Mouse (Mus musculus) midbrain, embryonic 13.5 days (tissue): ENCODE data around the gene Gm10337. TPM values are rescaled to one million over a fixed set of nuclear protein-coding genes. Genes with fewer than 3 reads are reported as not detected.

Experiments
- ATAC-seq: fragments of 200-750 bp; cut with Nextera tagmentation; 2 replicates; pipeline ENCODE4 v1.8.0; 2017; ENCODE audit warnings: mild to moderate bottlenecking, moderate TSS enrichment, moderate library complexity
- H3K27ac ChIP-seq: fragments of 300-500 bp; sonication (generic); 2 replicates; pipeline ENCODE4 v1.5.1; 2015; ENCODE audit warnings: inconsistent platforms, mild to moderate bottlenecking, moderate library complexity
- H3K27me3 ChIP-seq: fragments of 300-500 bp; sonication (generic); 2 replicates; pipeline ENCODE4 v1.6.1; 2015; ENCODE audit warnings: mild to moderate bottlenecking, inconsistent platforms
- H3K36me3 ChIP-seq: fragments of 300-500 bp; sonication (generic); 2 replicates; pipeline ENCODE4 v1.6.1; 2015; ENCODE audit warnings: mild to moderate bottlenecking, inconsistent platforms
- H3K4me1 ChIP-seq: fragments of 300-500 bp; sonication (generic); replicated peaks from 2 replicates; pipeline ENCODE4 v1.6.1; 2015; ENCODE audit warnings: inconsistent platforms
- H3K4me2 ChIP-seq: fragments of 300-500 bp; sonication (generic); replicated peaks from 2 replicates; pipeline ENCODE4 v1.6.1; 2015; ENCODE audit warnings: moderate library complexity, mild to moderate bottlenecking, inconsistent platforms
- H3K4me3 ChIP-seq: fragments of 300-500 bp; sonication (generic); replicated peaks from 2 replicates; pipeline ENCODE4 v1.5.1; 2015; ENCODE audit warnings: mild to moderate bottlenecking, inconsistent platforms
- H3K9ac ChIP-seq: fragments of 300-500 bp; sonication (generic); replicated peaks from 2 replicates; pipeline ENCODE4 v1.6.1; 2015; ENCODE audit warnings: mild to moderate bottlenecking, inconsistent platforms
- H3K9me3 ChIP-seq: fragments of 300-500 bp; sonication (generic); 2 replicates; pipeline ENCODE4 v1.6.1; 2016; ENCODE audit warnings: mild to moderate bottlenecking, inconsistent platforms
- WGBS: fragments of 180-500 bp; shearing (Covaris S2); methylation state at CpG from one replicate; pipeline ENCODE4 v1.1.7; 2015; 5-methylcytosine and 5-hydroxymethylcytosine counted together
- polyA plus RNA-seq: library from polyadenylated mRNA; unstranded; fragments of >200 nt; fragmentation: Nextera tagmentation; extraction: Ambion mirVana; gene quantifications from 2 replicates; pipeline ENCODE4 v1.2.1, GENCODE M21; 2015

The Gm10337 gene
- polyA plus RNA-seq, 1 experiment from 2014 or later = 4.5 TPM

DNA sequence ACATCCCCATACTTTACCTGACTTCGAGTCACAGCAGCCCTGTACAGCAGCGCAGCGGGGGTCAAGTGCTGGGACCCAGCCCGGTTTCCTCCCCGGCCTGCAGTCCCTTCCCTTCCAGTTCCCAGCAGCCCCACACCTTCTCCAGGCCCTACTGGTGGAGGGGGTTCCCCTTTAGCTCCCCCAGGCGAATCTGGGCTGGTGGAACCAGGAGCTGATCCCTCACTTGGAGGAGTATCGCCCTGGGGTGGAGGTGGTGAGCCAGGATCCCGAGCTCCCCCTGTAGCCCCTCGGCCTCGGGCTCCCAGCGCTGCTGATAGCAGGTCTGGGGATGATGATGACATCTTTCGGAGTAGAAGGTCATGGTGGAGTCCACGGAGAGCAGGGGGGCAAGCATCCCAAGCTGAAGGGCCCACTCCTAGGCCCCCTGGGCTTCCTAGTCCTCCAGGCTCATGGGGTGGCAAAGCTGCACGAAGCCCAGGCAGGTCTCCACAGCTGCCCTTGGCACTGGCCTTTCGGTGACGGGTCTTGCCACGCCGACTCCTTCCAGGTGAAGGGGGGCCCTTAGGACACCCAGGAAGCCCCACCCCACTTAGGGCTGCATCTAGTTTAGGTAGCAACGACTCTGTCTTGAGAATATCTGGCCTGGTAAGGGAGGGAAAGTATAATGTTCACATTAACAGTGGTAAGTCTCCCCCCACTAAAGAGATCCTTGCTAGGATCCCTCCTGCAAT is 2.3 kb upstream of the Gm10337 start:
- Histone ChIP-seq H3K36me3 (peaks cover 94% of the 10 kb centered on the region), H3K4me2 (no peak overlapping the region), H3K4me1 (no peaks in the 10 kb centered on the region), H3K9me3 (no peaks in the 10 kb centered on the region), H3K4me3 (no peak overlapping the region), H3K27ac (no peak overlapping the region), H3K27me3 (no peaks in the 10 kb centered on the region), H3K9ac (no peak overlapping the region)
- 92% methylated on average over 19 of the region's 19 CpGs for WGBS
- peak; percentile 18; the same call in 1 of the 2 replicates for ATAC-seq

DNA sequence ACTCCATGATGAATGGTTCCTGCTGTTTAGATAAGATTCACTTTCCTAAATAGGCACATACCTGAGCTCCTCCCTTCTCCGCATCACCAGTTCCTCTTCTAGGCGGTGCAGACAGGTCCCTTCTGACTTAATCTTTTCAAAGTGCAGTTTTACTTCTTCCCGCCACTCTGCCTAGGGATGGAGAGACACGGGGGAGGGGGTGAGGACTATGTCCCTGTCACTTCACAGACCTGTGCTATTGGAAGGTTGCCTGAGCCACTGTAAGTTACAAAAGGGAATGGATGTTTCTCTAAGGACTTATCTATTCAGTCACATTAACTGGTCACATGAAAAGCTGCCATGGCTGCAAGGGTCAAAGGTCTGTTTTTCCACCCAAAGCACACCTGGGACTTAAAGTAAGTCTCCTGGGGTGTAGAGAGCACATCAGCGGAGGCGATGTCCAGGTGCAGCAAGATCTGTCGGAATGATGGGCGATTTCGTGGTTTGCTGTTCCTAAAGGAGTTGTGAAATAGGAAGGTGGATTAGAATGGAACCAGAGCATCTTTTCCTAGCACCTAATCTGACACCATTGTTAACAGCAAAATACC is 1.2 kb upstream of the Gm10337 start:
- no peak overlapping the region for H3K9ac ChIP-seq
- ATAC-seq = no peak
- WGBS = 84% methylated on average over 9 of the region's 9 CpGs

DNA sequence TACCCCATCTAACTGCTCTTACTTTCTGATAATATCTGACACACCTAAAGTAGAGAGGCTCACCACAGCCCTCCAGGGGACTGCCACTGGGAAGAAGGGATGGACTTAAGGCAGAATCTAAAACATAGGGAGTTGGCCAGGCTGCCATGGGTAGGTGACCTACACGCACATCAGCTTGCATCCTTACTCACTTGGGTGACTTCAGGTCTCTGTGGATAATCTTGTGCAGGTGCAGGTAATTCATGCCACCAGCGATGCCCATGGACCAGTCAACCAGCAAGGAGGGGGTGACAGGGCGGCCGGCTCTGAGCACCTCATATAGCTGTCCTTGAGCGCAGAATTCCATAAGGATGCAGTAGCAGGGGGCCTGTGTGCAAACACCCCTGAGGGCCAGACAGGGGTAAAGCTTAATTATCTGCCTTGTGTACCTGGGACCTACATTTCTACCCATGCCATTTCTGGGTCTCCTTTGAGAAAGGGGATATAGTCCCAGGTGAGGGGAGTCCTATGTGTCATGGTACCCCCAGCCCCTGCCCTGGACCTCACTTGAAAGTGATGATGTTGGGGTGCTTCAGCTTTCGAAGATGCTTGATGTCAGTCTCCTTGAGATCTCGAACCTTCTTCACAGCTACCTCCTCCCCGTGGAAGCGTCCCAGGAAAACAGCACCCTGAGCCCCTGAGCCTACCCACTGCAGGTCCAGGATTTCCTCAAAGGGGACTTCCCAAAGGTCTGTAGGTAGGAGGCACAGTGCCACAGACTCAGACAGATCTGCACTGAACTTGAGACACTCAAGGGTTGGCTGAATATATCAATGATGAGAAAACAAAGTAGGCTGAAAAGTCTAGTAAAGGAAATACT is 631 bp downstream of the Gm10337 start:
- WGBS = 87% methylated on average over 9 of the region's 9 CpGs
- no peak overlapping the region for H3K4me3 ChIP-seq
- H3K9ac ChIP-seq = no peak overlapping the region
- no peak overlapping the region for H3K4me2 ChIP-seq
- no peak for ATAC-seq
- peaks cover 78% of the 10 kb centered on the region for H3K36me3 ChIP-seq
- H3K27ac ChIP-seq = no peak overlapping the region
- H3K9me3 ChIP-seq = no peaks in the 10 kb centered on the region
- peaks cover 11% of the 10 kb centered on the region for H3K4me1 ChIP-seq
- no peaks in the 10 kb centered on the region for H3K27me3 ChIP-seq

More for the DNA sequence above, 1.2 kb upstream of the Gm10337 start:
- Histone ChIP-seq H3K4me1 (no peaks in the 10 kb centered on the region), H3K36me3 (peaks cover 86% of the 10 kb centered on the region), H3K27me3 (no peaks in the 10 kb centered on the region), H3K4me3 (no peak overlapping the region), H3K9me3 (no peaks in the 10 kb centered on the region), H3K27ac (no peak overlapping the region), H3K4me2 (no peak overlapping the region)

DNA sequence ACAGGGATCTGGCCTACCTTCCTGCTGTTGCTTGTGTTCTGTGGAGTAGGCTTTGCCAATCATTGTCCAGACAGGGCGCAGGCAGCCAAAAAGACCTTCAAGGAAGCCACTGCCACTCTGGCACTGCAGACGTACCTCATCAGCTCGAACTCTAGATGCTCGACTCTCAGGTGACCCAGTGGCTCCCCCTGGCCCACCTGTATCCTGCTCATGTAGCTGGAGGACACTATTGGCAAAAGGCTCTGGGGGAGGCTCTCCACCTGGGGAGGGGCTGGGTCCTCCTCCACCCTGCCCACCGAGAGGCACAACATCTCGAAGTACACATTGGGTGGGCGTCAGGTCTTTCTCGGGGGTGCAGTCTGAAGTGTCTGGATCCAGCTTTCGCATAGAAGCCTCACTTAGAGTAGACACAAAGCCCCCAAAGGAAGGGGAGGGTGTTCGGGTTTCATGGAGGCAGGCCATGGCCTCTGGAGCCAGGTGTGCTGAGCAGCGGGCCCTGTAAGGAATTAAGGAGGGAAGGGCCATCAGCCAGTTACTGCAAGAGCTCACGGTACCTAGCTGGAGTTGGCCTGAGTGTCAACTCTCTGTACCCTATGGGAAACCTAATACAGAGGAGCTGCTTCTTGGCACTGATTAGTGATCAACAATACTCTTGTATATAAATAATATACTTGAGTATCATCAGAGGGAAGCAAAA is 1.7 kb downstream of the Gm10337 start:
- H3K27ac ChIP-seq = no peak overlapping the region
- H3K9ac ChIP-seq = no peak overlapping the region

DNA sequence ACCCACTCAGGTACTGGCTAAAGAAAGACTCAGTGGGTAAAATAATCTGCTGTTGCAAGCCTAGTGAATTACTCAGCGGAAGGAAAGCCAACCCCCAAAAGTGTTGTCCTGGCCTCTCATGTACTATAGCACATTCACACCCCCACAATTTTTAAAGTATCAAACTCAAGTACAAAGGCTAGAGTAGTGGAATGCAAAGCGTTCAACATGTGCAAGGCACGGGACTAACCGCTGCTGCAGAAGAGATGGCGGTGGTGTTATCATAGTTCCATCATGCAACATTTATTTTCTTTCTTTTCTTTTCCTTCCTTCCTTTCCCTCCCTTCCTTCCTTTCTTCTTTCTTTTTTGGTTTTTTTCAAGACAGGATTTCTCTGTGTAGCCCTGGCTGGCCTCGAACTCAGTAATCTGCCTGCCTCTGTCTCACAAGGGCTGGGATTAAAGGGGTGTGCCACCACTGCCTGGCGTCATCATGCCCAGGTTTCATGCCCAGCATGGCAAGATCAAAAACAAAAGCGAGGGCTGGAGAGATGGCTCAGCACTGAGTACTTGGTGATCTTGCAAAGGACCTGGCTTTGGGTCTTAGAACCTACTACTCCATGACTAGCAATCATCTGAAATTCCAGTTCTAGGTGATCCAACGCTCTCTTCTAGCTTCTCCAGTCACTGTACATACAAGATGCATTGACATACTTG is 2.4 kb downstream of the Gm10337 start:
- Histone ChIP-seq H3K36me3 (peaks cover 61% of the 10 kb centered on the region), H3K4me2 (no peak overlapping the region), H3K27ac (no peak overlapping the region), H3K9me3 (no peaks in the 10 kb centered on the region), H3K4me1 (peaks cover 26% of the 10 kb centered on the region), H3K9ac (no peak overlapping the region), H3K27me3 (no peaks in the 10 kb centered on the region), H3K4me3 (no peak overlapping the region)
- no peak for ATAC-seq
- 91% methylated on average over 9 of the region's 9 CpGs for WGBS

More for the DNA sequence above, 1.7 kb downstream of the Gm10337 start:
- H3K27me3 ChIP-seq = no peaks in the 10 kb centered on the region
- ATAC-seq = no peak
- H3K4me2 ChIP-seq = no peak overlapping the region
- WGBS = 81% methylated on average over 12 of the region's 12 CpGs
- H3K36me3 ChIP-seq = peaks cover 68% of the 10 kb centered on the region
- H3K4me1 ChIP-seq = peaks cover 21% of the 10 kb centered on the region
- no peaks in the 10 kb centered on the region for H3K9me3 ChIP-seq
- no peak overlapping the region for H3K4me3 ChIP-seq

DNA sequence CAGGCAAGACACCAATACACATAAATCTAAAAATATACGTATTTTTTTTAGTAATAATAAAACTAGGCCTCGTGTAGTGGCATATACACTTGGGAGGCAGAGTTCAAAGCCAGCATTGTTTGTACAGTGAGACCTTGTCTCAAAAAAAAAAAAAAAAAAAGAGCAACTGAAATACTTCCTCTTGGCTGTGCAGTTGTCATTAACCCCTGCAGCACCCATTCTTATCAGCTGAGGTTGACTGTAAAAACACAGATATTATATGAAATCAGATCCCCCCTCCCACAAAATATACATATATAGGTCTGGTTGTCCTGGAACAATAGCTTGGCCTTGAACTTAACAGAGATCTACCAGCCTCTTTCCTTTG is 2.9 kb downstream of the Gm10337 start:
- H3K9ac ChIP-seq = no peak overlapping the region
- H3K4me1 ChIP-seq = peaks cover 31% of the 10 kb centered on the region
- no peak for ATAC-seq
- H3K9me3 ChIP-seq = no peaks in the 10 kb centered on the region
- peaks cover 56% of the 10 kb centered on the region for H3K36me3 ChIP-seq
- no peak overlapping the region for H3K27ac ChIP-seq
- 80% methylated on average over 2 of the region's 2 CpGs for WGBS
- H3K4me3 ChIP-seq = no peak overlapping the region
- no peak overlapping the region for H3K4me2 ChIP-seq
- no peaks in the 10 kb centered on the region for H3K27me3 ChIP-seq

DNA sequence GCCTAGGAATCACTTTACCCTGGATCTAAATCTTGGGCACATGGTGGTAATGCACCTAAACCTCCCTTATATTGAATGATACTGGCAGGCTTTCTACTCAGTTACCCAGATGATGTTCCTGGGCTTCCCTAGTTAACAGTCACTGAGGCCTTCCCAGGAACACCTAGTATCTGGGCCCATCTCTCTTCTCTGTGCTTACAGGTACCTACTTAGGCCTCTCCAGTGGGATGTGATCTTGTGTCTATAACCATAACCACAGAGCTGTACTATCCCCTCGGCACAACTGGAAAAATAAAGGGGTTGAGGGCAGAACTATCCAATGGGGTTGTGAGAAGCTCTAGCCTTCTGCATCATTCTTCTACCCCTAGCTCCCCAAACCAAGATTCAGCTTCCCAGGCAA is 3.3 kb downstream of the Gm10337 start:
- Histone ChIP-seq H3K4me2 (no peak overlapping the region), H3K27me3 (no peaks in the 10 kb centered on the region), H3K9me3 (no peaks in the 10 kb centered on the region), H3K4me1 (peaks cover 35% of the 10 kb centered on the region), H3K27ac (no peak overlapping the region), H3K9ac (no peak overlapping the region), H3K4me3 (no peak overlapping the region), H3K36me3 (peaks cover 51% of the 10 kb centered on the region)
- WGBS = 86% methylated on average over 1 of the region's 1 CpGs
- ATAC-seq = no peak

DNA sequence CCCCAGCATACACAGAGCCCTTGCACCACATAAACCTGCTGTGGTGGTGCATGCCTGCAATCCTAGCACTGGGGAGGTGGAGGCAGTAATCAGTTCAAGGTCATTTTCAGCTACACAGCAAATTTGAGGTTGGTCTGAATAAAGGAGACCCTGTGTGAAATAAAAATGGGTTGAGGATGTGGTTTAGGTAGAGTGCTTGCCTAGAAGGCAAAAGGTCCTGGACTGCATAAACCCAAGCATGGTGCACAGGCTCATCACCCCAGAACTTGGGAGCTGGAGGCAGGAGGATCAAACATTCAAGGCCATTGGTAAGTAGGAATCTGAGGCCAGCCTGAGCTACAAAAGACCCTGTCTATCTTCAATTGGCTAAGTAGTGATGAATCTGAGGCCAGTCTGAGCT is 4.0 kb downstream of the Gm10337 start:
- no peak overlapping the region for H3K4me3 ChIP-seq

DNA sequence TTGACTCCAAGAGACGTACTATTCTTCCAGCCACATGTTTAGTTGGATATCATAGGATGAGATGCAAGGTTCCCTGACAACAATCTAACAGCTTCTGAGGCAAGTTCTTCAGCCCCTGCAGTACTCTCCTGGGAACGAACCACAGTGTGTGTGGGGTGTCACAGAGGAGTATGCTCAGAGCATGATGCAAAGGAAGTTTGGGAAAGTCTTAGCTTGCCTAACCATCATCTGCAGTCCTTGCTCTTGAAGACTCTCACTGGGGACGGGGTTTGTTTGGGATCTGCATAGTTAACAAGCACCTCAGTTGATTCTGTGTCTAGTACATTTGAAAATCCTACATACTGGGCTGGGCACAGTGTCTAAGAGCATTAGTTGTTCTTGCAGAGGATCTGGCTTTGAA is 4.8 kb downstream of the Gm10337 start:
- no peaks in the 10 kb centered on the region for H3K27me3 ChIP-seq
- peaks cover 37% of the 10 kb centered on the region for H3K36me3 ChIP-seq
- H3K4me1 ChIP-seq = peaks cover 50% of the 10 kb centered on the region
- no peak overlapping the region for H3K4me2 ChIP-seq
- no peak overlapping the region for H3K4me3 ChIP-seq
- ATAC-seq = no peak
- H3K9me3 ChIP-seq = no peaks in the 10 kb centered on the region
- no peak overlapping the region for H3K9ac ChIP-seq
- 88% methylated on average over 3 of the region's 3 CpGs for WGBS
- no peak overlapping the region for H3K27ac ChIP-seq

More for the DNA sequence above, 4.0 kb downstream of the Gm10337 start:
- Histone ChIP-seq H3K4me2 (no peak overlapping the region), H3K4me1 (peaks cover 42% of the 10 kb centered on the region), H3K27me3 (no peaks in the 10 kb centered on the region), H3K36me3 (peaks cover 44% of the 10 kb centered on the region), H3K9ac (no peak overlapping the region), H3K9me3 (no peaks in the 10 kb centered on the region), H3K27ac (no peak overlapping the region)
- ATAC-seq = no peak

DNA sequence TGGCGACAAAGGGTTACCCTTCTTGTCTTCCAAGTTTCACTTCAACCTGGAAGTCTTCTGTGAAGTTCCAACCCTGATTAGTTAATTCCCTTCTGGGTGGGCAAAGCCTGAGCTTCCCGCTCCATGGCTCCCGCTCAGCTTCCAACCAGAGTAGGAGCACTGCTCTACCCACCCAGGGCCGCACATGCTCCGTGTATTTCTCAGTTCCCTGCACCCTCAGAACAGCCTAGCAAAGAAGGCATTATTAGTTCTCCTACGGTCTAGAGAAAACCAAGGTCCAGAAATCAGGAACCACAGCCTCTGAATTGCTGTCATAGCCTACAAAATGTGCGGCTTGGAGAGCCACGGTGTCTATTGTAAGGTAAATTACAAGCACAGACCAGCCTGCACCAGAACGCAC is 6.6 kb downstream of the Gm10337 start:
- Histone ChIP-seq H3K36me3 (peaks cover 19% of the 10 kb centered on the region), H3K9ac (peak overlapping the region; percentile 69), H3K4me3 (peak overlapping the region; percentile 58), H3K27ac (peak overlapping the region; percentile 91), H3K4me1 (peaks cover 68% of the 10 kb centered on the region), H3K27me3 (no peaks in the 10 kb centered on the region), H3K4me2 (peak overlapping the region; percentile 75), H3K9me3 (no peaks in the 10 kb centered on the region)
- WGBS = 5% methylated on average over 9 of the region's 9 CpGs
- peak; percentile 72 for ATAC-seq

DNA sequence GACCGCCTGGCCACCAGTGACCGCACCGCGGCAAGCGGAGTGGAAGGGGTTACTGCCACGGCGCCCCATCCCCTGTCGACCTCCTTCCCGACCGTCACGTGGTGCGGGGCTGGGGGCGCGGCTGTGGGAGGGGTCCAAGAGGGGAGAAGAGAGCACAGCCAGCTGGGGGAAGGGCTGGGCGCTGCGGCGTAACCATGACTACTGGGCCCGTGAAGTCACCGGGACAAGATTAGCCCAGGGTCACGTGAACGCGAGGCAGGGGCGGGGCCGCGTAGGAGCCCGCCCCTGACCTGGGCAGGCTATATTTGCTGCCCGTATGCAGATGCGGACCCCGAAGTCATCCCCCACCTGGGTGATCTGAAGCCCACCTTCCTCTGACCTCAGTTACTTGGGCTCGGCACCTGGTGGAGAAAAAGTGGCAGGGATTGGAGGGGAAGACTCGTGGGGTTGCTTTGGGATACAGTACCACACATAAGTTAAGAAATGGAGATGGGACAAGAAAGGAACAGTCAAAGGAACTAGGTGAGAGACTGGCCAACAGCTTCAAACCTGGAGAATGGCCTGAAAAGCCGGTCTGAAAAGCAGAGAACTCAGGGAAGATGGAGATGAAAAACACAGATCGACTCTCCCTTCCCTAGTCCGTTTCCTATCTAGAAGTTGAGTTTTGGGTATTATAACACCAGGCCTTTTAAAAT is 7.2 kb downstream of the Gm10337 start:
- Histone ChIP-seq H3K36me3 (peaks cover 13% of the 10 kb centered on the region), H3K4me1 (peaks cover 74% of the 10 kb centered on the region), H3K4me2 (peak overlapping the region; percentile 75), H3K4me3 (peak overlapping the region; percentile 58), H3K9me3 (no peaks in the 10 kb centered on the region), H3K27ac (peak overlapping the region; percentile 91), H3K27me3 (no peaks in the 10 kb centered on the region), H3K9ac (peak overlapping the region; percentile 69)
- peak; percentile 93 for ATAC-seq
- WGBS = 3% methylated on average over 30 of the region's 34 CpGs
